Mouse (Mus musculus) embryonic fibroblast, embryonic 13.5 days (primary cell): ENCODE measurements around the gene Lce1b. TPM values are rescaled to one million over a fixed set of nuclear protein-coding genes. Genes with fewer than 3 reads are reported as not detected.
"Not testable (repeated sequence)": the region's sequence is repeated elsewhere in the genome, so short reads cannot be mapped to it uniquely, and the experiment has no call there.

ENCODE experiments used
- H3K27ac ChIP-seq: 2 replicates; pipeline ENCODE4 v1.5.1; 2012; ENCODE audit warnings: low read length, control low read depth, inconsistent platforms; ENCODE audit not compliant: insufficient read depth
- H3K4me1 ChIP-seq: 2 replicates; pipeline ENCODE4 v1.6.1; 2011; ENCODE audit warnings: low read length; ENCODE audit not compliant: control insufficient read depth, insufficient read depth
- H3K4me3 ChIP-seq: 2 replicates; pipeline ENCODE4 v1.5.1; 2011; ENCODE audit warnings: mild to moderate bottlenecking, control low read depth, low read length; ENCODE audit not compliant: insufficient read depth
- CTCF ChIP-seq: IDR thresholded peaks from 2 replicates; pipeline ENCODE4 v1.5.1; 2011; ENCODE audit warnings: mild to moderate bottlenecking, control low read depth, low read length, moderate library complexity, borderline replicate concordance; ENCODE audit not compliant: insufficient read depth
- POLR2A ChIP-seq: IDR thresholded peaks from 2 replicates; pipeline ENCODE4 v1.6.1; 2011; ENCODE audit warnings: low read depth, mild to moderate bottlenecking, control low read depth, low read length, moderate library complexity
- polyA plus RNA-seq: library from polyadenylated mRNA; stranded (reverse); fragments of >200 nt; gene quantifications from 2 replicates; pipeline ENCODE4 v1.2.4, GENCODE M21; 2011; ENCODE audit warnings: low read depth; ENCODE audit not compliant: missing spikeins, insufficient read length

Lce1b gene
- polyA plus RNA-seq = not detected in 2 replicates

- no peak within 1 kb of the TSS for H3K4me3 ChIP-seq
- H3K27ac ChIP-seq = no peak within 1 kb of the TSS
- TF ChIP-seq POLR2A = no peak
- TF ChIP-seq CTCF = no peak
- no peaks in the 10 kb centered on the region for H3K4me1 ChIP-seq
Measured at GRCm38 (mm10) chr3:92656826-92657225, at the start of gene Lce1b. Gene Lce1b (minus strand): TSS chr3:92656926.

- Histone ChIP-seq H3K27ac (no peak overlapping the region), H3K4me3 (no peak overlapping the region), H3K4me1 (peaks cover 4% of the 10 kb centered on the region; the same call in 1 of the 2 replicates)
- TF ChIP-seq POLR2A = no peak
Measured at GRCm38 (mm10) chr3:92694613-92695012, 37.9 kb upstream of the Lce1b start.

GRCm38 (mm10) chr3:92691688-92692087, 35.0 kb upstream of the Lce1b start:
- H3K27ac ChIP-seq = no peak overlapping the region
- peaks cover 4% of the 10 kb centered on the region; the same call in 1 of the 2 replicates for H3K4me1 ChIP-seq
- TF ChIP-seq CTCF (no peak), POLR2A (no peak)
- no peak overlapping the region for H3K4me3 ChIP-seq

- not testable (repeated sequence) for H3K27ac ChIP-seq, H3K4me1 ChIP-seq, H3K4me3 ChIP-seq
Measured at GRCm38 (mm10) chr3:92689154-92689553, 32.4 kb upstream of the Lce1b start.

- no peak for TF ChIP-seq CTCF
- no peak for TF ChIP-seq POLR2A
- Histone ChIP-seq H3K4me3 (no peak within 1 kb of the TSS), H3K4me1 (peaks cover 4% of the 10 kb centered on the region; the same call in 1 of the 2 replicates), H3K27ac (no peak within 1 kb of the TSS)
Measured at GRCm38 (mm10) chr3:92687110-92687509, 30.4 kb upstream of the Lce1b start, which contains the start of gene Lce1d. Gene Lce1d (minus strand): TSS chr3:92687210.

- TF ChIP-seq CTCF = no peak
- no peak for TF ChIP-seq POLR2A
- H3K4me3 ChIP-seq = no peak within 1 kb of the TSS
- H3K4me1 ChIP-seq = no peaks in the 10 kb centered on the region
- H3K27ac ChIP-seq = no peak within 1 kb of the TSS
Measured at GRCm38 (mm10) chr3:92678947-92679346, 22.2 kb upstream of the Lce1b start, which contains the start of gene Lce1c. Gene Lce1c (plus strand): TSS chr3:92679247.

GRCm38 (mm10) chr3:92670215-92670614, 13.5 kb upstream of the Lce1b start, which contains the start of gene Lce1a2:
Gene Lce1a2 (minus strand): TSS chr3:92670315.
- TF ChIP-seq POLR2A (no peak), CTCF (no peak)
- Histone ChIP-seq H3K4me3 (no peak within 1 kb of the TSS), H3K27ac (no peak within 1 kb of the TSS), H3K4me1 (no peaks in the 10 kb centered on the region)

GRCm38 (mm10) chr3:92648207-92648606, 8.5 kb downstream of the Lce1b start, which contains the start of gene Lce1a1:
Gene Lce1a1 (minus strand): TSS chr3:92648307.
- H3K4me1 ChIP-seq = no peaks in the 10 kb centered on the region
- no peak within 1 kb of the TSS for H3K27ac ChIP-seq
- TF ChIP-seq POLR2A = no peak
- no peak for TF ChIP-seq CTCF
- no peak within 1 kb of the TSS for H3K4me3 ChIP-seq

GRCm38 (mm10) chr3:92639854-92640253, 16.9 kb downstream of the Lce1b start:
- Histone ChIP-seq H3K27ac (no peak overlapping the region), H3K4me3 (no peak overlapping the region), H3K4me1 (no peaks in the 10 kb centered on the region)
- TF ChIP-seq POLR2A (no peak), CTCF (no peak)

GRCm38 (mm10) chr3:92638653-92638991, 18.1 kb downstream of the Lce1b start:
- Histone ChIP-seq H3K4me1 (no peaks in the 10 kb centered on the region), H3K4me3 (no peak overlapping the region), H3K27ac (no peak overlapping the region)
- TF ChIP-seq CTCF = no peak
- no peak for TF ChIP-seq POLR2A
